Mouse (Mus musculus): ENCODE results near the gene Birc5. TPM values are rescaled to one million over a fixed set of nuclear protein-coding genes. Genes with fewer than 3 reads are reported as not detected.
"Not testable (repeated sequence)": the region's sequence is repeated elsewhere in the genome, so short reads cannot be mapped to it uniquely, and the experiment has no call there.

The Birc5 gene
- total RNA-seq, 4 experiments from 2014 or later: 0.24 TPM; not detected in 3

- DNase-seq (ENCODE audit: low spot score in 2 of 2): no peak
These were observed 22.9 kb upstream of the Birc5 start for GRCm38 (mm10) chr11:117826164-117826563.

- no peak for DNase-seq (ENCODE audit: low spot score in 2 of 2)
These were observed 22.1 kb upstream of the Birc5 start for GRCm38 (mm10) chr11:117826916-117827315.

DNA sequence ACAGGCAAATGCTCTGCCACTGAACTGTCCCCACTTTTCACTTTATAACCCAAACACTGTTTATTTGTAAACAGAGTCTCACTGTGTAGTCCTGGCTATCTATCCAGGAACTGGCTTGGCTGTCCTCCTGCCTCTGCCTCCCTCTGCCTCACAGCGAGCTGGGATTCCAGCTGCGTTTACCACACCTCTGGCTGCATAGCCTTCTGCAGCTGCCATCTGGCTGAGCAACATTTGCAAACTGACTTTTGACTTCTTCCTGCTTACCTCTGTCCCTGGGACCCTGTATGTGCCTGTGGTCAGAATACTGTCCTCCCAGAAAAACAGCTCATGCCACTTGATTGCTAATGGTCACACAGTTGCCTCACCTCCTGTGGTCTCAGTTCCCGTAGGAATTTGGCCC lies 21.7 kb upstream of the Birc5 start:
- no peak for DNase-seq (ENCODE audit: low spot score in 2 of 2)

DNA sequence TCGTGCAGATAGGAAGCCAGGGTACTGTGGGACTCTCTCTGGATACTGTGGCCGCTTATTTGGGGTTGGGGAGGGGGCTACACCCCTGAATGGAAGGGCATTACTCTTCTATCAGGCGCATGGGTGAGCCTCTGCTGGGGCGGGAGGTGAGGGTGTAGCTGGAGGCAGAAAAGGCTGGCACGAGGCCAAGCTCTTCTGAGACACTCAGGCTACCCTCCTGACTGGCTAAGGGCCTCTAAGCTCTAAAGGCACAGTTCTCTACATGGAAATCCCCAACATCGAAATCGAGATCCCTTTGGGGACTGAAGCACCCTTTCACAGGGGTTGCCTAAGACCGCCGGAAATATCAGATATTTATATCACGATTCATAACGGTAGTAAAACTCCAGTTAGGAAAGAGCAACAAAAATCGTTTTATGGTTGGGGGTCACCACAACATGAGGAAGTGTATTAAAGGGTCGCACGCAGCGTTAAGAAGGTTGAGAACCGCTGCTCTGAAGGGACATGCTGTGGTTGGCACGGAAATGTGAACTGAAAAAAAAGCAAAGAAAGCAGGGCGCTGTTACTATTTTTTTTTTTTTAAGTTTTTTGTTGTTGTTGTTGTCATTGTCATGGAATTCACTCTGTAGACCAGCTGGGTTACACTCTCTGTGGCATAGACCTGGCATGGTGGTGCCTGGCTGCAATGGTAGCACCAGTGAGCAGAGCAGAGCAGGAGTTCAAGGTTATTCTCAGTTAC lies 20.7 kb upstream of the Birc5 start:
- no peak for DNase-seq (ENCODE audit: low spot score in 2 of 2)

DNA sequence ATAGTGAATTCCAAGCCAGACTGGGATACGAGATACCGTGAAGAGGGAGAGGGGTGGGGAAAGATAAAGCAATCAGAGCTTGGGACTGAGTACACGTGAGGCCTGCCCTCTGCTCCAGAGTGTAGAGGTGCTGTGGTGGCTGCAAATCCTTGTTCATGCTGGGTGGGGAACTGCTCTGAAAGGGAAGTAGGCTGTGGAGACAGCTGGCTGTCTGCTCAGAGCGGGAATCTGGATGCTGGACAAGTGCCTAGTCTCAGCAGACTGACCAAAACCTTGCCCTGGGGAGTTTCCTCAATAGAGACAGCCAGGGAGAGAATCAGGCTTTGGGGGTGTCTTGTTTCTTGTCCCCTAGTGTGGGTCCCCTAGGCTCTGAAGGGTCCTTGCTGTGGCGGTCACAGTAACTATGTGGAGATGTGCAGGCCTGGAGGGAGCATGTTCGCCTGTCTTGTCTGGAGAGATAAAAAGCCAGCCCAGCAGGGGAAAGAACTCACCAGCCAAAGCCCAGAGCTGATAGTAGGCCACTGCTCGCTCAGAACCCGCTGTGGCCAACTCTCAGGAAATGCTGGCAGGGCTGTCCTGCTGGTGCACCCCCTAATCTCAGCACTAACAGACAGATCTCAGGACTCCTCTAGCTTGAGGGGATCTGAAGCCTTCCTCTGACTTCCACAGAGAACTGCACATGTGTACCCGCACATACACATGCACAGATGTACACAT lies 20.0 kb upstream of the Birc5 start:
- DNase-seq (ENCODE audit: low spot score in 2 of 2): no peak

DNA sequence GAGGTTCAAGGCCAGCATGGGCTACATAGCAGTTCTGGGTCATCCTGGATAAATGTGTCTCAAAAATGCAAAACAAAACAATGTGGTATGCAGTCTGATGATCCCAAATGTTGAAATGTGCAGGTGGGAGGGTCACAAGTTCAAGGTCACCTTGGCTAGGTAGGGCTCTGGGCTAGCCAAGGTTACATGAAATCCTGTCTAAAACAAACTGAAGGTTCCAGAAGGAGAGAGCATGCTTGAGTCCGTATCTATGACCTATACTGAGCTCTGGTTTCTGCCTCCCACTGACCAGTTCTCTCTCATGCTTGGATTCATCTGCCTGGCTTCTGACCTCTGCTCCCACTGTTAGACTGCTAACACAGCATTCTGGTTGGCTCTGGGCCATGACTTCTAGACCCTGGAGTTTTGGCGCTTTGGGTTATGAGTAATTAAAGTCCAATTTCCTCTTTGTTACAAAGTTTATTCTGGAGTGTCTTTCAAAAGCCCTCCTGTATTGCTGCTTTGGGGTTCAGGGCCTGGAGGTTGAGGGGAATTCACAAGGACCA lies 19.3 kb upstream of the Birc5 start:
- DNase-seq (ENCODE audit: low spot score in 2 of 2): no peak

DNA sequence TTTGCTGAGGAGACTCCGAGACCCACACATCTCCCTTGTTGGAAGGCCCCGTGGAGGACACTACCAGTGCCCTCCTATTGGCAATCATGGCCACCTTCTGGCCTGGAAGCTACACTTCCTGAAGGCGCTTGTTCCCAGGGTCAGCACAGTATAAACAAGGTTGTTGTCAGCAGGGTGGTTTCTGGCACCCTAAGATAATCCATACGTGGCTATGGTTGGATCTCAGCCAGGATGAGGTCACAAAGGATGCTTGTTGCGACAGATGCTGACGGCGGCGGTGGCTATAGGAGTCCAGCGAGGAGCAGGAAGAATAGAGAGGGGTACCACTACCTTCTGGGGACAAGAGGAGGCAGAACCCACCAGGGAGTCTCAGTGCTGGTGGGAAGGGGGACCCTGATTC lies 18.6 kb upstream of the Birc5 start:
- DNase-seq (ENCODE audit: low spot score in 2 of 2): no peak

- DNase-seq (ENCODE audit: low spot score in 2 of 2): peak; percentile 61 to 72
These were observed 16.7 kb upstream of the Birc5 start for GRCm38 (mm10) chr11:117832086-117832969.

- not testable (repeated sequence) for DNase-seq (ENCODE audit: low spot score in 2 of 2)
These were observed 15.5 kb upstream of the Birc5 start for GRCm38 (mm10) chr11:117833509-117833908.

DNA sequence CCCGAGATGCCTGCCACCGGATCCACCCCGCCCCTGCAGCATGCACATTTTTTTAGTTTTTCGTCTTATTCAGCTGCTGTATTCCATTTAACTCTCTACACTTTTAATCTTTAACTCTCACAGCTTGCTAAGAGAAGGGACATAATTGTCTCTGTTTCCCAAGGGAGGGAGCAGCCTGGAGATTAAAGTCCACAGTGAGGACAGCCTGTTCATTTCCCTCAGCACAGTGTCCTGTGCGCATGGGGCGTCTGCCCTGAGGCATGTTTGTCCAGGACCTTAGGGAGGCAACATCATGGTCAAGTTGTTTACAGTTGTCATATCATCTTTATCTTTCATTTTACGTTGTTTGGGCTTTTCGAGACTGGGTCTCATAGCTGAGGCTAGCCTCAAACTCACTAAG lies 15.0 kb upstream of the Birc5 start:
- no peak for DNase-seq (ENCODE audit: low spot score in 2 of 2)

GRCm38 (mm10) chr11:117836306-117836705 lies 12.7 kb upstream of the Birc5 start:
- DNase-seq (ENCODE audit: low spot score in 2 of 2): no peak

GRCm38 (mm10) chr11:117838572-117838971 lies 10.5 kb upstream of the Birc5 start:
- DNase-seq (ENCODE audit: low spot score in 2 of 2): no peak

- no peak for DNase-seq (ENCODE audit: low spot score in 2 of 2)
These were observed 10.0 kb upstream of the Birc5 start for GRCm38 (mm10) chr11:117839021-117839420.

DNA sequence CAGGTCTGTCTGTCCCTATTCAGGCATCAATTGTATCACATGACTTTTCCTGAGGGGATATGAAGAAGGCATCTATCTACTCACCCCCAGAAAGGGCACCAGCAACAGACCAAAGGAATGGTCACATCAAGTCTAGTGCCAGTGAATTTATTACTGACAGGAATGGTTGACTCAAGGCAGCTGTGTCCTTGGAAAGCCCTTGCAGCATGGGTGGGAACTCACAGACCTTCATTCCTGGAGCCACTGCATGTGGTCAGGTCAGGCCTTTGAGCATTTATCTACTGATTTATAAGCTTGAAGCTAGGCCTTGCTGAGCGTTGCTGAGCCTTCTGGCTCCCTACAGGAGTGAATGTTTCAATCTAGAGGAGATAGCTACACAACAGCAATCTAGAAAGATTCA lies 8.1 kb upstream of the Birc5 start:
- DNase-seq (ENCODE audit: low spot score in 2 of 2): no peak

DNA sequence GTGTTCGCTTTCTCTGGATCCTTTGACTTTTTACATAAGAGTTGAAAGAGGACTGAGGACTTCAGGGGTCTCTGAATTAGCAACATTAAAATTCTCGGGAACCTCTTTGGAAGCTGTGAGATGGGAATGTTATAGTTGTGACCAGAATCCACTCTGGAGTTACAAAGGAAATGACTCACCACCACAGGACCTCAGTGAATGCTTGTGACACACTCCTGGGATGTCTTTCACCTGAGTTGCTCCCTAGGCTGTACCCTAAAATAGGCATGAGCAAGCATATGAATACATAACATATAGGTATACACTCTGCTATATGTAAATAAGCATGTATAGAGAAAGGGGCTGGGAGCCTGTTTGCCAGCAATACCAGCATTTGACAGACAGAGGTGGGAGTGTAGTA lies 5.6 kb upstream of the Birc5 start:
- no peak for DNase-seq (ENCODE audit: low spot score in 2 of 2)

GRCm38 (mm10) chr11:117844997-117845396 lies 4.1 kb upstream of the Birc5 start:
- DNase-seq (ENCODE audit: low spot score in 2 of 2): no peak

GRCm38 (mm10) chr11:117845651-117846050 lies 3.4 kb upstream of the Birc5 start:
- DNase-seq (ENCODE audit: low spot score in 2 of 2): no peak

DNA sequence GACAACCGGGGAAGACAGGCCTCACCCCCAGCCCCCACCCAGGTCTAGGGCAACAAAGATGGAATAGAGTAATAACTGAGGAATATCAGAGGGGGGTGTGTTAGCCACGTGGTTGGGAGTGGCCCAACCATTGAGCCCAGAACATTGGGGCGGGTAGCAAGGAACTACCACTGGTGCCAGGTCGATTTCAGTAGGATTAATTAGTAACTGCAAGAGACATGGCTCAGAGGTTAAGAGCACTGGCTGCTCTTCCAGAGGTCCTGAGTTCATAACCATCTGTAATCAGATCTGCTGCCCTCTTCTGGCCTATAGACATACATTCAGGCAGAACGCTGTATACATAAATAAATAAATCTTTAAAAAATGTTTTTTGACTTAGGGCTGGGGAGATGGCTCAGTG lies 2.4 kb upstream of the Birc5 start:
- DNase-seq (ENCODE audit: low spot score in 2 of 2): no peak

DNA sequence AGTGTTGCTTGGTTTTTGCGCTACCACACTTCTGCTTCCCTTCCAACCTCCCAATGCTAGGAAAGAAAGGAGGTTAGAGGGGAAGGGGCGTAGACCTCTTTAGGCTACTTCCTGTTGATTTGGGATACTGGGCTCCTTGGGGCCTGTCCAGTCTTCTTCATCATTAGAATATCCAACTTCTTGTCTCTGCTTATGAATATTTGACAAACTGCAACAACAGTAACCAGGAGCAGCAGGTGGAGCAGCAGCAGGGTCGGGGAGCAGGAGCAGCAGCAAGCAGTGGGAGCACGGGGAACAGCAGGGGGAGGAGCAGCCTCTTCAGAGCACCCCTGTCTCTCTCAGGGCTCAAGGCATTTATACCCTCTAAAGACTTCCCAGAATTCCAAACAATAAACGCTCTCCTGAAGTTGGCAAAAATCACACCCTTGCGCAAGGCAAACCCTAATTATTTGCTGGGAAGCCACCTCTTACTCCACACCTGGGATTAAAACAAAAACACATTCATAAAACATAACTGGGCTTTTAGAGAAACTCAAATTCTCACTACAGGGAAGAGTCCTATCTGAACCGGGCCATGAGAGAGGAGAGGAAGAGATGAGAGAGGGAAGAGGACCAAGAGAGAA lies 1.3 kb upstream of the Birc5 start:
- no peak for DNase-seq (ENCODE audit: low spot score in 2 of 2)

DNA sequence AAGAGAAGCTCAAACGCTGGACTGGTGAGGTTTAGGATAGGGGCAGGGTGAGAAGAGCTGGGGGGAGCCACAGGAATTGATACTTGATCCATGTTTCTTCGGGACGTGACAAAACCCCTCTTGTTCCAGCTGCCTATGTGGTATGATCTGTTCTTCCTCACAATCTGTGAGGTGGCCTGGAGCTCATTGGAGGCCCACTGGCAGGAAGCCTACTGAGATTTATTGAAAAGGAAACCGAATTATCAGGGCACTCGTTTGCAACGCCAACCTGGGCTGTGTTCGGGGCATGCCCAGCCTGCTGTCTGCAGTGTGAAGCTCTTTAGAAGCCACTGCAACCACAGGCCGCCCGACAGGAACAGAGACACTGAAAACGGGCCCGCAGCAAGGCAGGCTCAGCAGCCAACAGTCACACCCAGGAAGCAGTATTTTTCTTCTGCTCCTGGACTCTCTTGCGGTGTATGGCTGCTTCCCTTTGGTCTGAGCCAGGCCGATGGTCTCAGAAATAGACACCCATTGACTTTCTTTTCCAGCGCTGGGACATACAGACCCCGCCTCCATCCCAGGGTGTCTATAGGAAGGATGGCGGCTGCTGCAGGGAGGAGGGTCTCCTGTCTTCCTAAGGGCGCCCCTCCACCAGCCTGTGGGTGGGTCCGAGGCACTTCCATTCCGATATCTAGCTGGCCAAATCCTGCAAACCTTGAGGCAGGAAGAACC lies 623 bp upstream of the Birc5 start:
- DNase-seq (ENCODE audit: low spot score in 2 of 2): peak in 1 of 2 experiments; percentile 21

GRCm38 (mm10) chr11:117852875-117853274 lies 3.8 kb downstream of the Birc5 start:
- no peak for DNase-seq (ENCODE audit: low spot score in 2 of 2)
